Mouse (Mus musculus): ENCODE measurements around the gene Pid1. TPM values are rescaled to one million over a fixed set of nuclear protein-coding genes. Genes with fewer than 3 reads are reported as not detected.

Pid1 gene
- polyA plus RNA-seq, 1 experiment from 2014 or later: 67.0 TPM

DNA sequence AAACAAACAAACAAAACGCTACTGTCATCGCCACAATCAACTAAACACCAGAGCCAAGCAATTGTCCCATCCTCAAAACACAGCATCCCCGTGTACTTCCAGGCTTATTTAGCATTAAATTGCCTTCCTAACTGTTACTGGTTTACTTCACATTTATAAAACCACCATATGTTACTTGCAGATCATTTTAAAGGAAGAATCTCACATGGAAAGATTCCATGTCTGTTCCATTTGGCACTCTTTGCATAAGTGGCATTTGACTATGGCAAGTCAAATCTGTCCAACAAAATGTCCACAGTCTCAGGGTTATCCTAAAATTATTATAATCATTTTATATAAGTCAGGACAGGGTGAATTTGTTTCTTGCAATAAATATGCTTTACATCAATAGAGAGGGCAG, 32.8 kb upstream of the Pid1 start:
- H3K27me3 ChIP-seq (replicated peaks; ENCODE audit: control insufficient read depth, insufficient read depth, low read length): no peaks in the 10 kb centered on the region
- no peak overlapping the region for H3K27ac ChIP-seq (ENCODE audit: low read length)
- H3K4me3 ChIP-seq (replicated peaks; ENCODE audit: low read length): no peak overlapping the region
- 62% methylated on average over 3 of the region's 3 CpGs for WGBS
- H3K9me3 ChIP-seq (ENCODE audit: control insufficient read depth, low read length): no peaks in the 10 kb centered on the region
- ATAC-seq: no peak
- no peaks in the 10 kb centered on the region for H3K36me3 ChIP-seq (ENCODE audit: control insufficient read depth, insufficient read depth)
- H3K9ac ChIP-seq (replicated peaks; ENCODE audit: low read depth, low read length): no peak overlapping the region
- H3K4me2 ChIP-seq (ENCODE audit: low read length): no peak overlapping the region
- peaks cover 4% of the 10 kb centered on the region for H3K4me1 ChIP-seq (replicated peaks; ENCODE audit: control insufficient read depth, insufficient read depth, low read length)

DNA sequence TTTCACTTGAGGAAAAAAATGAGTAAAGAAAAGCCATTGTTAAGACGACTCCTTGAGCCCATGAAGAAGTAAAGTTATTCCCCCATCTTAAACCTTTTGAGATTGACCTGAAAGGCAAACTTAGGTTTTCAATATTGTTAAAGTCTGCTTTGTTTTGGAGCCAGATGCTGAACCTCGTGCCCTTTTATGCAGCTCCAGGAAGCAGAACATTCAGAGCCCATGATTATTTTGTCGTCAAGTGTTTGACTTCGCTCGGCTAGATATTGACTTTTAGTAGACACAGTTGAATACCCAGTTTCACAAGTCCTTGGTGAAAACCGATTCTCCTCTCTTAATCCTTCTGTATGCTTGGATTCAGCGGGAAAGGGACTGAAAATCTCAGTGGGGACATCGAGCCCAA, 31.9 kb upstream of the Pid1 start:
- 82% methylated on average over 8 of the region's 8 CpGs for WGBS
- Histone ChIP-seq H3K36me3 (ENCODE audit: control insufficient read depth, insufficient read depth) (no peaks in the 10 kb centered on the region), H3K4me1 (replicated peaks; ENCODE audit: control insufficient read depth, insufficient read depth, low read length) (peaks cover 4% of the 10 kb centered on the region), H3K27ac (ENCODE audit: low read length) (no peak overlapping the region), H3K4me2 (ENCODE audit: low read length) (no peak overlapping the region), H3K27me3 (replicated peaks; ENCODE audit: control insufficient read depth, insufficient read depth, low read length) (no peaks in the 10 kb centered on the region), H3K9ac (replicated peaks; ENCODE audit: low read depth, low read length) (no peak overlapping the region), H3K4me3 (replicated peaks; ENCODE audit: low read length) (no peak overlapping the region), H3K9me3 (ENCODE audit: control insufficient read depth, low read length) (no peaks in the 10 kb centered on the region)
- ATAC-seq: no peak

DNA sequence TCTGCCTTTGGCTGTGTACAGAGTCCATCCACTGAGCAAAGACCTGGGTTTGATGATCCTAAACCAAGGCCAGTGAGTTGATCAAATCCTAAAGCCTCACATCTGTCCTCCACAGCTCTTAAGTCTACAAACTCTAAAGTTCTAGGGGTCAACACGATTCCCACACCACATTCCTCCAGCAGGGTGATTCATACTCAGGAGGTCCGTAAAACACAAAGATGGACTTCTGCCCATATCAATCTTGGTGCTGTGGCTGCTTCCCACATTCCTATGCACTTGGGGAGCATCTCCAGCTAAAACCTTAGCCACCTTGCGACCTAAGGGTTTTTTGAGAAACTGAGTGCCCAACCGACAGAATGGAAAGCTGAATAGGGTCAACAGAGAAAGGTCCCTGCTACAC, 27.0 kb upstream of the Pid1 start:
- H3K9ac ChIP-seq (replicated peaks; ENCODE audit: low read depth, low read length): no peak overlapping the region
- no peak overlapping the region for H3K4me2 ChIP-seq (ENCODE audit: low read length)
- ATAC-seq: no peak
- no peaks in the 10 kb centered on the region for H3K36me3 ChIP-seq (ENCODE audit: control insufficient read depth, insufficient read depth)
- H3K4me1 ChIP-seq (replicated peaks; ENCODE audit: control insufficient read depth, insufficient read depth, low read length): peaks cover 16% of the 10 kb centered on the region
- H3K27me3 ChIP-seq (replicated peaks; ENCODE audit: control insufficient read depth, insufficient read depth, low read length): no peaks in the 10 kb centered on the region
- 92% methylated on average over 4 of the region's 4 CpGs for WGBS
- no peak overlapping the region for H3K27ac ChIP-seq (ENCODE audit: low read length)
- H3K9me3 ChIP-seq (ENCODE audit: control insufficient read depth, low read length): no peaks in the 10 kb centered on the region
- no peak overlapping the region for H3K4me3 ChIP-seq (replicated peaks; ENCODE audit: low read length)

- H3K36me3 ChIP-seq (ENCODE audit: control insufficient read depth, insufficient read depth): 0 out of 2 replicates have a peak, but pooled peaks cover 2% of the 10 kb centered on the region
- no peaks in the 10 kb centered on the region for H3K27me3 ChIP-seq (replicated peaks; ENCODE audit: control insufficient read depth, insufficient read depth, low read length)
- H3K4me2 ChIP-seq (ENCODE audit: low read length): no peak overlapping the region
- WGBS: 46% methylated on average over 4 of the region's 4 CpGs
- peak; percentile 71 for ATAC-seq
- peaks cover 16% of the 10 kb centered on the region for H3K4me1 ChIP-seq (replicated peaks; ENCODE audit: control insufficient read depth, insufficient read depth, low read length)
- H3K9ac ChIP-seq (replicated peaks; ENCODE audit: low read depth, low read length): no peak overlapping the region
- H3K4me3 ChIP-seq (replicated peaks; ENCODE audit: low read length): no peak overlapping the region
- no peak overlapping the region for H3K27ac ChIP-seq (ENCODE audit: low read length)
- no peaks in the 10 kb centered on the region for H3K9me3 ChIP-seq (ENCODE audit: control insufficient read depth, low read length)
Observed at GRCm38 (mm10) chr1:84387616-84388015, 23.6 kb upstream of the Pid1 start.

GRCm38 (mm10) chr1:84386481-84387146, 22.6 kb upstream of the Pid1 start:
- no peak overlapping the region for H3K27ac ChIP-seq (ENCODE audit: low read length)
- 49% methylated on average over 8 of the region's 8 CpGs for WGBS
- H3K27me3 ChIP-seq (replicated peaks; ENCODE audit: control insufficient read depth, insufficient read depth, low read length): no peaks in the 10 kb centered on the region

GRCm38 (mm10) chr1:84382709-84383108, 18.7 kb upstream of the Pid1 start:
- H3K27me3 ChIP-seq (replicated peaks; ENCODE audit: control insufficient read depth, insufficient read depth, low read length): no peaks in the 10 kb centered on the region
- no peak overlapping the region for H3K9ac ChIP-seq (replicated peaks; ENCODE audit: low read depth, low read length)
- H3K27ac ChIP-seq (ENCODE audit: low read length): no peak overlapping the region
- H3K4me1 ChIP-seq (replicated peaks; ENCODE audit: control insufficient read depth, insufficient read depth, low read length): peaks cover 14% of the 10 kb centered on the region
- H3K9me3 ChIP-seq (ENCODE audit: control insufficient read depth, low read length): no peaks in the 10 kb centered on the region
- 83% methylated on average over 1 of the region's 1 CpGs for WGBS
- ATAC-seq: no peak
- no peak overlapping the region for H3K4me2 ChIP-seq (ENCODE audit: low read length)
- 0 out of 2 replicates have a peak, but pooled peaks cover 2% of the 10 kb centered on the region for H3K36me3 ChIP-seq (ENCODE audit: control insufficient read depth, insufficient read depth)
- H3K4me3 ChIP-seq (replicated peaks; ENCODE audit: low read length): no peak overlapping the region

More at GRCm38 (mm10) chr1:84386481-84387146, 22.6 kb upstream of the Pid1 start:
- H3K9ac ChIP-seq (replicated peaks; ENCODE audit: low read depth, low read length): no peak overlapping the region
- 0 out of 2 replicates have a peak, but pooled peaks cover 2% of the 10 kb centered on the region for H3K36me3 ChIP-seq (ENCODE audit: control insufficient read depth, insufficient read depth)
- no peak overlapping the region for H3K4me2 ChIP-seq (ENCODE audit: low read length)
- H3K9me3 ChIP-seq (ENCODE audit: control insufficient read depth, low read length): no peaks in the 10 kb centered on the region
- peak; percentile 64 for ATAC-seq
- no peak overlapping the region for H3K4me3 ChIP-seq (replicated peaks; ENCODE audit: low read length)
- peaks cover 16% of the 10 kb centered on the region for H3K4me1 ChIP-seq (replicated peaks; ENCODE audit: control insufficient read depth, insufficient read depth, low read length)

GRCm38 (mm10) chr1:84382064-84382463, 18.1 kb upstream of the Pid1 start:
- no peak overlapping the region for H3K4me3 ChIP-seq (replicated peaks; ENCODE audit: low read length)
- no peak overlapping the region for H3K27ac ChIP-seq (ENCODE audit: low read length)

GRCm38 (mm10) chr1:84380895-84381294, 16.9 kb upstream of the Pid1 start:
- Histone ChIP-seq H3K4me1 (replicated peaks; ENCODE audit: control insufficient read depth, insufficient read depth, low read length) (no peaks in the 10 kb centered on the region), H3K27me3 (replicated peaks; ENCODE audit: control insufficient read depth, insufficient read depth, low read length) (no peaks in the 10 kb centered on the region), H3K27ac (ENCODE audit: low read length) (no peak overlapping the region), H3K4me3 (replicated peaks; ENCODE audit: low read length) (no peak overlapping the region), H3K4me2 (ENCODE audit: low read length) (no peak overlapping the region), H3K36me3 (ENCODE audit: control insufficient read depth, insufficient read depth) (0 out of 2 replicates have a peak, but pooled peaks cover 2% of the 10 kb centered on the region), H3K9me3 (ENCODE audit: control insufficient read depth, low read length) (no peaks in the 10 kb centered on the region), H3K9ac (replicated peaks; ENCODE audit: low read depth, low read length) (no peak overlapping the region)
- WGBS: 89% methylated on average over 3 of the region's 3 CpGs
- no peak for ATAC-seq

More at GRCm38 (mm10) chr1:84382064-84382463, 18.1 kb upstream of the Pid1 start:
- no peak for ATAC-seq
- 0 out of 2 replicates have a peak, but pooled peaks cover 2% of the 10 kb centered on the region for H3K36me3 ChIP-seq (ENCODE audit: control insufficient read depth, insufficient read depth)
- H3K4me2 ChIP-seq (ENCODE audit: low read length): no peak overlapping the region
- no peaks in the 10 kb centered on the region for H3K9me3 ChIP-seq (ENCODE audit: control insufficient read depth, low read length)
- WGBS: 98% methylated on average over 5 of the region's 5 CpGs
- H3K4me1 ChIP-seq (replicated peaks; ENCODE audit: control insufficient read depth, insufficient read depth, low read length): peaks cover 8% of the 10 kb centered on the region; the same call in 1 of the 2 replicates
- no peak overlapping the region for H3K9ac ChIP-seq (replicated peaks; ENCODE audit: low read depth, low read length)
- H3K27me3 ChIP-seq (replicated peaks; ENCODE audit: control insufficient read depth, insufficient read depth, low read length): no peaks in the 10 kb centered on the region

GRCm38 (mm10) chr1:84367733-84368132, 3.8 kb upstream of the Pid1 start:
- Histone ChIP-seq H3K9me3 (ENCODE audit: control insufficient read depth, low read length) (no peaks in the 10 kb centered on the region), H3K4me1 (replicated peaks; ENCODE audit: control insufficient read depth, insufficient read depth, low read length) (peaks cover 5% of the 10 kb centered on the region; the same call in 1 of the 2 replicates), H3K4me3 (replicated peaks; ENCODE audit: low read length) (no peak overlapping the region), H3K4me2 (ENCODE audit: low read length) (no peak overlapping the region), H3K9ac (replicated peaks; ENCODE audit: low read depth, low read length) (no peak overlapping the region), H3K36me3 (ENCODE audit: control insufficient read depth, insufficient read depth) (no peaks in the 10 kb centered on the region), H3K27ac (ENCODE audit: low read length) (no peak overlapping the region), H3K27me3 (replicated peaks; ENCODE audit: control insufficient read depth, insufficient read depth, low read length) (no peaks in the 10 kb centered on the region)
- 84% methylated on average over 3 of the region's 3 CpGs for WGBS
- no peak for ATAC-seq
